Mouse (Mus musculus): Measurements from ENCODE around the gene Klc2. TPM values are rescaled to one million over a fixed set of nuclear protein-coding genes. Genes with fewer than 3 reads are reported as not detected.

Klc2 gene
- total RNA-seq, 2 experiments from 2014 or later = 3.2 to 4.6 TPM

Other genes with a start within 250 kb of the Klc2 start
- 0.14 and 0.25 TPM in 2 replicates for gene Actn3, start 240.7 kb downstream of the Klc2 start, total RNA-seq (2015)
- 0.07 and 0.53 TPM in 2 replicates for gene Actn3, start 240.7 kb downstream of the Klc2 start, total RNA-seq (2017)
- gene Zdhhc24, start 239.9 kb downstream of the Klc2 start, total RNA-seq (2015) = 5.3 and 5.8 TPM in 2 replicates
- 7.1 and 7.6 TPM in 2 replicates for gene Zdhhc24, start 239.9 kb downstream of the Klc2 start, total RNA-seq (2017)
- gene Bbs1, start 211.9 kb downstream of the Klc2 start, total RNA-seq (2015) = 0.07 TPM in 1 of 2 replicates, not detected in the other
- 0.08 and 0.37 TPM in 2 replicates for gene Bbs1, start 211.9 kb downstream of the Klc2 start, total RNA-seq (2017)
- gene Dpp3, start 190.3 kb downstream of the Klc2 start, total RNA-seq (2015) = 21.2 and 21.7 TPM in 2 replicates
- gene Dpp3, start 190.3 kb downstream of the Klc2 start, total RNA-seq (2017) = 36.1 and 44.4 TPM in 2 replicates
- gene Peli3, start 175.4 kb downstream of the Klc2 start, total RNA-seq (2015) = 0.49 TPM in 1 of 2 replicates, not detected in the other
- 0.51 and 0.85 TPM in 2 replicates for gene Peli3, start 175.4 kb downstream of the Klc2 start, total RNA-seq (2017)
- gene Mrpl11, start 156.4 kb downstream of the Klc2 start, total RNA-seq (2015) = 13.4 and 15.9 TPM in 2 replicates
- gene Mrpl11, start 156.4 kb downstream of the Klc2 start, total RNA-seq (2017) = 26.3 and 29.1 TPM in 2 replicates
- not detected in 2 replicates for gene Npas4, start 128.2 kb downstream of the Klc2 start, total RNA-seq (2015)
- gene Npas4, start 128.2 kb downstream of the Klc2 start, total RNA-seq (2017) = not detected in 2 replicates
- gene Slc29a2, start 94.7 kb downstream of the Klc2 start, total RNA-seq (2015) = 0.31 and 1.0 TPM in 2 replicates
- 0.18 and 3.4 TPM in 2 replicates for gene Slc29a2, start 94.7 kb downstream of the Klc2 start, total RNA-seq (2017)
- gene B4gat1, start 79.7 kb downstream of the Klc2 start, total RNA-seq (2015) = not detected in 2 replicates
- gene B4gat1, start 79.7 kb downstream of the Klc2 start, total RNA-seq (2017) = 0.62 and 2.2 TPM in 2 replicates
- gene AC124502.3, start 79.7 kb downstream of the Klc2 start, total RNA-seq (2015) = 7.0 and 7.2 TPM in 2 replicates
- gene AC124502.3, start 79.7 kb downstream of the Klc2 start, total RNA-seq (2017) = 3.5 and 4.6 TPM in 2 replicates
- 16.5 and 22.4 TPM in 2 replicates for gene Brms1, start 77.2 kb downstream of the Klc2 start, total RNA-seq (2015)
- gene Brms1, start 77.2 kb downstream of the Klc2 start, total RNA-seq (2017) = 28.5 and 30.4 TPM in 2 replicates
- gene Rin1, start 68.1 kb downstream of the Klc2 start, total RNA-seq (2015) = 0.30 and 0.65 TPM in 2 replicates
- 0.15 and 0.98 TPM in 2 replicates for gene Rin1, start 68.1 kb downstream of the Klc2 start, total RNA-seq (2017)
- gene Cd248, start 50.5 kb downstream of the Klc2 start, total RNA-seq (2015) = 0.13 TPM in 1 of 2 replicates, not detected in the other
- not detected in 2 replicates for gene Cd248, start 50.5 kb downstream of the Klc2 start, total RNA-seq (2017)
- gene Tmem151a, start 33.0 kb downstream of the Klc2 start, total RNA-seq (2015) = not detected in 2 replicates
- not detected in 2 replicates for gene Tmem151a, start 33.0 kb downstream of the Klc2 start, total RNA-seq (2017)
- gene Yif1a, start 30.0 kb downstream of the Klc2 start, total RNA-seq (2015) = 30.6 and 33.4 TPM in 2 replicates
- gene Yif1a, start 30.0 kb downstream of the Klc2 start, total RNA-seq (2017) = 8.5 and 14.1 TPM in 2 replicates
- gene Cnih2, start 20.0 kb downstream of the Klc2 start, total RNA-seq (2015) = not detected in 2 replicates
- gene Cnih2, start 20.0 kb downstream of the Klc2 start, total RNA-seq (2017) = not detected in 2 replicates
- gene Rab1b, start 11.5 kb downstream of the Klc2 start, total RNA-seq (2015) = 67.7 and 77.3 TPM in 2 replicates
- 120 and 127 TPM in 2 replicates for gene Rab1b, start 11.5 kb downstream of the Klc2 start, total RNA-seq (2017)
- 45.4 and 45.7 TPM in 2 replicates for gene Pacs1, start 154.6 kb upstream of the Klc2 start, total RNA-seq (2015)
- gene Pacs1, start 154.6 kb upstream of the Klc2 start, total RNA-seq (2017) = 14.2 and 25.4 TPM in 2 replicates
- 109 TPM in 2 replicates for gene Sf3b2, start 176.9 kb upstream of the Klc2 start, total RNA-seq (2015)
- 240 and 249 TPM in 2 replicates for gene Sf3b2, start 176.9 kb upstream of the Klc2 start, total RNA-seq (2017)
- gene Gal3st3, start 179.8 kb upstream of the Klc2 start, total RNA-seq (2015) = not detected in 2 replicates
- gene Gal3st3, start 179.8 kb upstream of the Klc2 start, total RNA-seq (2017) = not detected in 2 replicates
- gene Catsper1, start 217.2 kb upstream of the Klc2 start, total RNA-seq (2015) = not detected in 2 replicates
- gene Catsper1, start 217.2 kb upstream of the Klc2 start, total RNA-seq (2017) = not detected in 2 replicates
- not detected in 2 replicates for gene Cst6, start 231.0 kb upstream of the Klc2 start, total RNA-seq (2015)
- gene Cst6, start 231.0 kb upstream of the Klc2 start, total RNA-seq (2017) = not detected in 2 replicates
- 19.7 and 25.8 TPM in 2 replicates for gene Eif1ad, start 248.2 kb upstream of the Klc2 start, total RNA-seq (2015)
- gene Eif1ad, start 248.2 kb upstream of the Klc2 start, total RNA-seq (2017) = 33.1 and 37.4 TPM in 2 replicates
- 269 and 297 TPM in 2 replicates for gene Banf1, start 248.6 kb upstream of the Klc2 start, total RNA-seq (2015)
- gene Banf1, start 248.6 kb upstream of the Klc2 start, total RNA-seq (2017) = 29.3 and 29.6 TPM in 2 replicates

Data from megakaryocyte, adult 5-6 weeks (primary cell).